Mouse (Mus musculus) olfactory bulb, adult 2 months (tissue): ENCODE measurements around the gene Hoxc8.

Experiments
- CTCF ChIP-seq: fragments of 200-500 bp; IDR thresholded peaks from 2 replicates; pipeline ENCODE4 v1.5.1; 2012; ENCODE audit warnings: low read depth, mild to moderate bottlenecking, low read length, moderate library complexity; ENCODE audit not compliant: insufficient read depth
- POLR2A ChIP-seq: fragments of 200-500 bp; IDR thresholded peaks from 2 replicates; pipeline ENCODE4 v1.6.1; 2012; ENCODE audit warnings: mild to moderate bottlenecking, low read depth, low read length, moderate library complexity; ENCODE audit not compliant: insufficient read depth

GRCm38 (mm10) chr15:103005308-103005707 lies 14.9 kb downstream of the Hoxc8 start:
- TF ChIP-seq CTCF, result no peak
- TF ChIP-seq POLR2A, result no peak
